Mouse (Mus musculus) Muller cell, postnatal 12 days (primary cell): ENCODE measurements around the gene Usp10.

ENCODE experiments used
- DNase-seq: peaks from one replicate; pipeline ENCODE4 v3.0.0-alpha.2; 2015; ENCODE audit errors: inconsistent ontology term

Usp10 gene

DNA sequence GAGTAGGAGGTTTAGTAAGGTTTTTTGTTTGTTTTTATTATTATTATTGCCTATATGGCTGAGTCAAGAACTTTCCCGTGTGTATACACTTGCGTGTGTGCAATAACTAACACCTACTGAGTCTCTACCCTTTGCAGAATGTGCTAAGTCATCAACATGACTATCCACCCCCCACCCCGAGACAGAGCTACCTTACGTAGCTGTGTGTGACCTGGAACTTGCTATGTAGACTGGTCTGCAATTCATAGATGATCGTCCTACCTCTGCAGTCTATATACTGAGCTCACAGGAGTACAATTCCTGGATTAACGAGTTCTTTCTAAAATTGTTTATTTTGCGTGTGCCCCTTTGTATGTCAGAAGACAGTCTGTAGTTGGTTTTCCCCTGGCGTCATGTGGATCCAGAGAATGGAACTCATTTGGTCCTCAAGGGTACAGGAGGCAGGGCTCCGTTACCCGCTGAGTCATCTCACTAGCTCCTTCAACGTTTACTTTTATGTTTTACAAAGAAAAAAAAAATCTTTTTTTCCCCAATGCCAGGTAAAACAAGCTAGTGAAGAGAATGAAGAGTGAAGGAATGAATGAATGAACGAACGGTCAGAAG is at the start of gene Usp10:
Gene Usp10 (plus strand): TSS at position 417 of the 603 bp plus-strand sequence.
- no peak for DNase-seq

DNA sequence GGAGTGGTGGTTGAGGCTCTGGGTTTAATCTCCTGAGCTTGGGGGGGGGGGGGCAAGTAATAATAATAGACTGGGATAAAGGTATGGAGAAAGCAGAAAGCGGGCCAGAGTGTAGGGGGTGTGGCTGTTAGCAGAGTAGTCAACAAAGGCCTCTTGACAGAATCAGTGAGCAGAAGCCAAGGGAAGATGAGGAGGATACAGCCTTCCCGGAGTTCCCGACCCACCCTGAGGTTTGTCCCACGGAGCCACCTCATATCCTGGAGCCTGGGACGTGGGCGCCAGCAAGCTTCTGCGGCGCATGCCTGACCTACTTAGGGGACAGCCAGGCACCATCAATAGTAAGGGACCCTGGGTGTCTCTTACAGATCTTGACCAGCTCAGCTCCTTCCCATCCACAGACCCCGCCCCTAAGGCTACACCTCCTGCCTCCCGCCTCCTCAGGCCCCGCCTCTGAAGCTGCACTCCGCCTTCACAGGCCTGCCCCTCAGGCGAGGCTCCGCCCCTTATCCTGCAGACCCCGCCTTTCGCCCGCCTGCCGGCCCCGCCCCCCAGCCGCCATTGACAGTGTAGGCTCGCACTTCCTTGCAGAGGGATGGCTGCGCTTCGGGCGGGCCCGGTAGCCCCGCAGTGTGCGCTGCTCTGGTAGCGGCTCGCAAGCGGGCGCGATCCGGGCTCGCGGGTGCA is 48.3 kb upstream of the Usp10 start, which contains the start of gene Klhl36:
Gene Klhl36 (plus strand): TSS at position 561 of the 684 bp plus-strand sequence.
- DNase-seq: peak; percentile 98

DNA sequence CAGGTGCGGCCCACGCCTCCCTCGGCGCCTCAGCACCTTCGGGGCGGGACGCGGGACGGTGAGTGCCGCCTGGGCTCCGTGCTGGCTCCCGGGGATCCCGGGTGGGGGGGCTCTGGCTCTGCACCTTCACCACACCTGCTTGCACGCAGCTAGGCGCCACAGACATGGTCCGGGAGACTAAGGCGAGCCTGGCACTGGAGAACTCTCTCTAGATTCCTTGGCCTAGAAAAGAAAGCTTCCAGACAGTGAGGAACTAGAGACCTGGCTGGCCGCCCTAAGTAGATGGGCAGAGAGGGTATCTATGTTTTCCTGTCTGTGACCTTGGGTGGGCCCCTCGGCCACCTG is 47.8 kb upstream of the Usp10 start:
- DNase-seq: no peak

DNA sequence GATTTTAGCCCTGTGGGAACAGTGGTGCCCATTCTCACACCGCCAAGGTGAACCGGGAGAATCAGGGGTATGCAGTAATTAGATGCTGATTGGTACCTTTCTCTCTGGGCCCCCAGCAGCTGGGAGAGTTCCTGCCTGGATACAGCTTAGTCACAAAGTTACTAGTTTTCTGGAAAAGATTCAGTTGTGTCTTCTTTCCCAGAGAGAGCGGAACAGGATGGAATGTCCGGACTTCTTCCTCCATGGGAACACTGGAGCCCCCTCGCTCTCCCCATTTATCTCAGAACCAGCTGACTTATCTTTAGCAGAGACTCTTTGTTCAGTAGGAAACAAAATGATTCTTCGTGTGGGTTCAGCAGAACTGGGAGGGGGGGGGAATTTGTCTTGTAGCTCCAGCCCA is 47.4 kb upstream of the Usp10 start:
- DNase-seq: peak; percentile 41

DNA sequence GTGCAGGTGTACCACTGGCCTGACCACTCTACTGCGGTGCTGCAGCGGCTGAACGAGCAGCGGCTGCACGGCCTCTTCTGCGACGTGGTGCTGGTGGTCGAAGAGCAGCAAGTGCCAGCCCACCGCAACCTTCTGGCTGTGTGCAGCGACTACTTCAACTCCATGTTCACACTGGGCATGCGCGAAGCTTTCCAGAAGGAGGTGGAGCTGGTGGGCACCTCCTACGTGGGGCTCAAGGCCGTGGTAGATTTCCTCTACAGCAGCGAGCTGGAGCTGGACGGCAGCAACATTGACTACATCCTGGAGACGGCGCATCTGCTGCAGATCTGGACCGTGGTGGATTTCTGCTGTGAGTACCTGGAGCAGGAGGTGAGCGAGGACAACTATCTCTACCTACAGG is 40.5 kb upstream of the Usp10 start:
- no peak for DNase-seq

DNA sequence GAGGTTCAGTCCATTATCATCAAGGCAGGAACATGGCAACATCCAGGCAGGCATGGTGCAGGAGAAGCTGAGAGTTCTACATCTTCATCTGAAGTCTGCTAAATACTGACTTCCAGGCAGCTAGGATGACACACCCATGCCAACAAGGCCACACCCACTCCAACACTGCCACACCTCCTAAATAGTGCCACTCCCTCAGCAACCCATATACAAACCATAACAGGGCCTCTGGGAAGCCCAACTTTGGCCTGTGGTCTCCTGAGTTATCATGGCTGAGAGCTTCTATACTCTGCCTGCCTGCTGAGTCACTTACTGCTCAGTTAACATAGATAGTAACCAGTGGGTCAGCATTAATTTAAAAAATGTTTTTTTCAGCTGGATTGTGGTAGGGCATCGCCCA is 37.0 kb upstream of the Usp10 start:
- DNase-seq: no peak

DNA sequence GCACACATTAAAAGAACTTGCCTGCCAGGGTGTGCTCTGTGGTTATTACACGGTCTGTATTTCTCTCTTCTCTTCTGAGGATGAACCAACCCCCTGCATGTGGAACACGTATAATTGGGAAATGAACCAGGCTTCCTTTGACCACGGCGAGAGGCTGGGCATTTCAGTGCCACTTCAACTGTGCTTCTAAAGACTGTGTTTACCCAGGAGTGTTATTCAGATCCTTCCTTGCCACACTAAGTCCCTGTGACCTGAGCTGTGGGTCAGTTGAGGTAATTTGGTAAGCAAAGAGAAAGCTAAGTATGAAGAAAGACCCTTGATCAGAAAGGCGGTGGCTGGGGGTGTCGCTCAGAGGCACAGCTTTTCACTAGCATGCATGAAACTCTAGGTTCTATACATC is 28.9 kb upstream of the Usp10 start:
- DNase-seq: no peak

DNA sequence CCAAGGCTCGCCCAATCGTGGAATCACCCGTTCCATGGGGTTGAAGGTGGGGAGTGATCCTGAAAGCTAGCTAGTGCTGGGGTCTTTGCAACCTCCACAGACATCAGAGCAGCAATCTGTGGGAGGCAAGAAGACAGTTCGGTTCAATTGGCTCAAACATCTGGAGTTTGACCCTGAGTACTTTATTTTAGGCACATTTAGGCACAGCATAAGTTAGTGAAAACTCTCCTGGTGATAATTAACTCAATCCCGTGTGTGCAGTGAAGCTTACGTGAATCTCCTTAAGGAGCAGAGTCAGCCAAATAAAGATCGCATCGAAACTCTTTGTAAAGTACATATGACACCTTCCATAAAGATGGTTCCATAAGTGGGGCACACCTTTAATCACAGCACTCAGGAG is 28.2 kb upstream of the Usp10 start:
- DNase-seq: no peak

DNA sequence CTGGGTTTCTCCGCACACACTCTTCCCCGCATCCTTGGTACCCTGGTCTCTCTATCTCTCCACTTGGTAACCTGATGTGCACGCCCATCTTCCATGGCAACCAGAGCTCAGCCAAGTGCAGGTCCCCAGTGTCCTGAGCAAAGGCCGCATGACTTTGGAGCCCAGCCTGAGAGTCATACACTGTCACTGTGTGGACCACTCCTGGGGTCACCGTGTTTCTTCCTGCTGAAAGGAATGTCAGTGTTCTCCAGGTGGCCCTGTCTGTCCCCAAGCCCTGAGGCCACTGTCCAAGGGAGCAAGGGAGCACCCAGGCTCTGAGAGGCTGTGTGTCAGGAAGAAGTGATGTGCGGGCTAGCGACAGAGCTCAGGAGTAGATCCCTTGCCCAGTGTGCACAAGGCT is 26.9 kb upstream of the Usp10 start:
- no peak for DNase-seq

DNA sequence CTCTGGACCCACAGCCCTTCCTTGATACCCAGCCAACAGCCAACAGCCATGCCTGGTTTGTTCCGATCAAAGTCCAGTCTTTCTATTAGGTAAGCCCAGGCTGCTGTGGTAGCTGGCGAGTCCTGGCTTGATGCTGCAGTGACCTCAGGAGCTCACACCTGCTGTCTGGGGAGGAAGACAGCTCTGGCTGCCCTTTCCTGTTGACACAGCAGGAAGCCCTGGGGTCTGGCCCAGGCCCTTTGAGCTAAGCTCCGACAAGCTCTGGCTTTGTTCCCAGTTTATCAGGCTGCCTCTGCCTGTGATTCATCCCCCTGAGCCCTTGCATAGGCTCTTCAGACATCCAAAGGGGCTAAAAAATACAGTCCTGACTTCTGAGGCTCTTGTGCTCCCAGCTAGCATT is 24.5 kb upstream of the Usp10 start:
- DNase-seq: peak; percentile 93

DNA sequence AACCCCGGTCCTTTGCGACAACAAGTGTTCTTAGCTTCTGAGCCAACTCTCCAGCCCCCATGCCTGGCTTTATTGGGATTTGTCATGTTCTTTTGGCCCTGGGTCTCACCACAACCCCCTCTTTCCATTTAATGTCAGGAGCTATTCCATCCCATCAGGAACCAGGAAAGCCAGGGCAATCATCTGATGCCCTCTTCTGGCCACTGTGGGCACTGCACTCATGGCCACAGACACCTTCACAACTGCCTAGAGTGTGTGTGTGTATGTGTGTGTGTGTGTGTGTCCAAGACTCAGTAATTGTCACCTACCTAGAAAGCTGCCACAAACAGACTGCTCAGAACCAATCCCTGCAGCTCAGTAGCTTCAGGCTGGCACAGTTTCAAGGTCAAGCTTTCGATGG is 23.0 kb upstream of the Usp10 start:
- no peak for DNase-seq

DNA sequence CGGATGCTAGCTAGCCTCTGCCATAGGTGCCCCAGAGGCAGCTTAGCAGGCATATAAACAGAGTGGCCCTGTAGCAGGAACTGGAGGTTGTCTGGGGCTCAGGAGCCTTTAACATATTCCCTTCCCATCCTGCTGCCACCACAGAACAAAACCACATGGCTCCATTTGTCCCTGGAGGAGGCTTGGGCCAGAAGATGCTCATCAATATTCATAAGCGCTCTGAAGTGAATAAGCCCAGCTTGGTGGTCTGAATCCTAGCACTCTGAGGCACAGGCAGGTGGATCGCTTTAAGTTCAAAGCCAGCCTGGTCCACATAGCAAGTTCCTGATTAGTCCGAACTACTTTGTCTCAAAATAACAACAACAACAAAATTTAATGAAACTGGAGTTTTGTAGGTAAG is 22.1 kb upstream of the Usp10 start:
- DNase-seq: no peak

DNA sequence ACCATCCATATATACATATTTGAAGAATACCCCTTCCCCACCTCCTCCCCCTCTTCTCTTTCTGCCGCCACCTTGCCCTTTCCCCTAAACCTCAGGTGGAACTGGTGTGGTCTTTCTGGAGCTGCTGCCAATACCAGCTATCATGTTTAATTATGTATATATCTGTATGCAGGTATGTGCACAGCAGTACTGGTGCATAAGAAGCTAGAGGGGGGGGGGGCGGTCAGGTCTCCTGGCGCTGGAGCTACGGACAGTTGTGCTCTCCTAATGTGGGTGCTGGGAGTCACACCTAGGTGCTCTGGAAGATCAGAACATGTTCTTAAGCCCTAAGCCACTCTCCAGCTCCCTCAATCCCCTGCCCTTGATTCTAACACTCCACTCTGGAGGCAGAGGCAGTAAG is 13.1 kb upstream of the Usp10 start:
- DNase-seq: no peak

DNA sequence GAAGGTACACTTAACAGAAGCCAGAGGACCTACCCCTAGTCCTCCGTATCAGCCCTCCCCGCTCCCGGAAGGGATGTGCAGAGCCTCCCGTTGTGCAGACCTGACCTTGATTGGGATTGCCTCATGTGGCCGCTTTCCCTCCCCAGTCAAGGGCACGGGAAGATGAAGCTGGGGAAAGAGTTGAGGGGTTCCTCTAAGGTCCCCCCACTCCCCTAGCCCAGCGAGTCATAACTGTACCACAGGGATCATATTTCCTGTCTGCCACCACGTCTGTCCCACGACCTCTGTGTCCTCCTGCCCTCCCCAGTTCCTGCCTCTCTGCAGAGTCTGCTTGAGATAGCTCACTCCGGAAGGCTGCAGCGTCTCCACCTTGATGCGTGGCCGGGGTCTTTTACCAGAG is 12.2 kb upstream of the Usp10 start:
- no peak for DNase-seq

DNA sequence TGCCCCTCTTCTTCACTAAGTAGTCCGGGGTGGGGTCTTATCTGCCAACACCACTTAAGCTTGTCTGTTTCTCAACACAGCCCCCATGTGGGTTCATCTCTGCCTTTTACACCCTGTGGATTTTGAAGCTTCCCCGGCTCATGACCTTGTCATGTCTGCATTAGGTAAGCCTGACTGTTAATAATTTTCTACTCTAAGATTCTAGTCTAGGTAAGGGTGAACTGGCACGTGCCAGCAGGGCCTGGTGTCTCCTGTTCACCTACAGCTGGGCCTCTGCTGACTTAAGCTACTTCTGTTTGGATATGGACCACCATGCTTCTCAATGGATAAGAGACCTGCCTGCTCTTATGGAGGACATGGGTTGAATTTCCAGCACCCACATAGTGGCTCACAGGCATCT is 8.8 kb upstream of the Usp10 start:
- no peak for DNase-seq

DNA sequence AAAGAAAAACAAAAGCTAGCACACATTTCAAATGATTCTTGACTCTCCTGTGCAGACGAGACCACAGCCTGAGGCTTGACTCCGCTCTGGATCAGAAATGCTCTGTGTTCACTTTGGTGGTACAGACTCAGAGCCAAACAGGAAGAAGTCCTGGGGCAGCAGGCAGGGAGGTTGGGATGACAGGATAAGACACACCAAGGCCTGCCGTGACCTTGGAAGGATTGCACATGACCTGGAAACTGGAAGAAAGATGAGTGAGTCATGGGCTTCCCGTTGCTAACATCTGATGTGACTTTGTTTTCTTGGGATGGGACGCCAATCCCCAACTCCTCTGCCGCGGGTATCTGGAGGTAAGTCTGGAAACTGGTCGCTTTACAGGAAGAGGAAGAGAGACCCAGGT is 8.2 kb upstream of the Usp10 start:
- no peak for DNase-seq

DNA sequence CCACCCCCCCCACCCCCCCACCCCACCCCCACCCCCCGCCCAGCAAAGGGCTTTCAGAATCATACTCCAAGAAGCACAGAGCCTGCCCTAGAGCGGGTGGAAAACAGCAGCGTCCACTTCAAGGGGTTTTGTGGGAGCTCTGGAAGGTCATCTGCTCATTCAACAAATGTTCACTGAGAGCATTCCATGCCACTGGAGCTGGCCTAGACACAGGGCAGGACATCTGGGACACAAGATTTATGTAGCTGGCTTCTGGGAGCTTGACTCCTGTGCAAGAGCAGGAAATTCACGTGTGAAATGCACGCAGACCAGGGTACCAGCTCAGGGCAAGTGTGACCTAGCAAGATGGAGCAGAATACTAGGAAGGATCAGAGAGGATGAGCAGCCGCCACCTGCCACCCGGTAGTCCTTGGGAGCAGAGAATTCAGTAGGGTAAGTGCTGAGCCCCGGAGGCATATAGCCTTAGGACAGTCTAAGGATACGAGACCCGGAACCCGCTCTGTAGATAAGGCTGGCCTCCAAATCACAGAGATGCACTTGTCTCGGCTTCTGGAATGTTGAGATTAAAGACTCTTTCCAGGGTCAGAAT is 5.7 kb upstream of the Usp10 start:
- no peak for DNase-seq

DNA sequence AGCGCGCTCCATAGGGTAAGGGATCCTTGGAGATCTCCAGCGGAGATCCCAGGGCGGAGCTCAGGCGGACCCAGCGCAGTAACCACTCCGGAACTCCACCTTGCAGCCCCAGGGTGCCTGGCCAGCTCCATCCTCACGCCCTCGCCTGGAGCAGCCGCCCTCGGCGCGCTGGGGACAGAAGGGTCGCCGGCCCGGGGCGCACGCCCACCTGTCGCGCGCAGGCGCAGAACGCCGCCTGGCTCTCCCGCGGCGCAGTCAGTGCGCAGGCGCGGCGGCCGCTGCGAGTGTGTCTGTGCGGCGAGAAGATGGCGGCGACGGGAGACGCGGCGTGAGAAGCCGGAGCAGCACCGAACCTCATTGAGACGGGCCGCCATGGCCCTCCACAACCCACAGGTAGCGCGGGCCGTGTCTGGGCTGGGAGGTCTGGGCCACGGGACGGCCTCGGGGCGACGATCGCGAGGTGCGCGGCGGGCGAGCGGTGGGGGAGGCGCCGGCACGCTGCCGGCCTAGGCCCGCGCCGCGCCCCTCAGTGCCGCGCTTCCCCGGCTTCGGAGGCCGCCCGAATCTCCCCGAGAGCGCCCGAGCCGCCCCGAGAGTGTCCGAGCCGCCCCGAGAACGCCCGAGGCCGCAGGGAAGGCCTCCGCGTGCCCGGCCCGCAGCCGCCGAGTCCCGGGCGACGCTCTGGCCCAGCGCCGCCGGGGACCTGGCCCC is 542 bp downstream of the Usp10 start, which contains the start of gene Gm20388:
Gene Gm20388 (plus strand): TSS at position 295 of the 711 bp plus-strand sequence.
- DNase-seq: peak; percentile 94

DNA sequence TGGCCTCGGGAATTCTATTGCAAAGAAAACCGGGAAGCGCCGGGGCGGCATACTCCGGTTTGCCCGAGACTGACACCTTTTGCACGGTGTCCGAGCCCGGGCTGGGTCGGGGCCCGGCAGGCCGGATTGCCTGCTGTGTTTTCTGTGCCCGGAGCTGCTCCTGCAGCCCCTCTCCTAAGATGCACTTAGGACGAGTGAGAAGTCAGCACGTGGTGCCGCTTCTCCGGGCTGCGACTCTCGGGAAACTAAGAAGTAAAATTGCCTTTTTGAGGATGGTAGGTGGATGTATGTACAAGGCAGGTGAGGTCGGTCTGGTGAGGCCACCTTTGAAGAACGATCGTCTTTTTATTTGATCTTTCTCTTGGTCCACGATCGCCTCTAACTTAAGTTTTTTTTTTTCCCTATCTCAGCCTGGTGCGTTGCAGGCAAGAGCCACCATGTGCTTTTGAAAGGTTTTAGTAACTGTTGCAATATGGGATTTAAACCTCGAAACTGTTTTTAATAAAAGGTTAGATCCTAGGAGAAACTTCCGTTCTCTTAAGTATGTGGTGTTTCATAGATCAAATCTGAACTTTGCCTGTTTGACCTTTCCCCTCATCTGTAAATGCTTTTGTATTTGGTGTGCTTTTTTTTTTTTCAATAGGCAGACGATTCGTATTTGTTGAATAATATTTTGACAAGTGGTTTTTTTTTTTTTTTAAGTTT is 1.2 kb downstream of the Usp10 start:
- no peak for DNase-seq

DNA sequence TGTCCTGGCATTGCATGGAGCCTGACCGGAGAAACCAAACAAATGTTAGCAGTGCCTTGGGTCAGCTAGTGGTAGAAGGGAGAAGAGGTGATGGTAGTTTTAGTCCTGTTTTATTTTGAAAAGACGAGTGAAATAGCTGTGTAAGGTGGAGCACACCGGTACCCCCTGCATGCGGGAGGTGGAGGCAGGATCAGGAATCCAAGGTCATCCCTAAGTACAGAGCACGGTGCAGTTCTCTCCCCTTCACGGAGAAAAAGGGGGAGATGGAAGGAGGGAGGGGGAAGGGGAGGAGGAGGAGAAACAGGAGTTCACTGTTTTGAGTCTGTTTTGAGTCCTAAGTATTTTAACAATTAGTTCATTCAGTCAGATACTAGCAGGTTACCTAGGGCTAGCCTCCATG is 2.5 kb downstream of the Usp10 start:
- DNase-seq: no peak

DNA sequence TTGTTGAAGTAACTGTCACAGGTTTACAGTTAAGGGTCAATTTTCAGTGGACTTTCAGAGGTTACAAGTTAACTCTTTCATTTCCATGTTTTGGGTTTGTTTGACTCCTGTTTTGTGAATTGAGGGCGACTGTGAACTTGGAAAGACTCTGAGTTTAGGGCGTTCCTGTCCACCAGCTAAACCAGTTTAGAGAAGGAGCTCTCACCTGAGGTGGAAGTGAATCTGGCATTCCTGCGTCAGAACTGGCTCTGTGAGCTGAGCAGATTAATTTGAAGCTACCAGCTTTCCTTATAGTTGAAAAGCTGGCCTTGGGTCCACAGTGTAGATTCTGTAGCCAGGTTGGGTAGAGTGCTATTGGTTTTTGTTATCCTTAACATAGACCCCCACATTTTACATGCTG is 3.0 kb downstream of the Usp10 start:
- no peak for DNase-seq

DNA sequence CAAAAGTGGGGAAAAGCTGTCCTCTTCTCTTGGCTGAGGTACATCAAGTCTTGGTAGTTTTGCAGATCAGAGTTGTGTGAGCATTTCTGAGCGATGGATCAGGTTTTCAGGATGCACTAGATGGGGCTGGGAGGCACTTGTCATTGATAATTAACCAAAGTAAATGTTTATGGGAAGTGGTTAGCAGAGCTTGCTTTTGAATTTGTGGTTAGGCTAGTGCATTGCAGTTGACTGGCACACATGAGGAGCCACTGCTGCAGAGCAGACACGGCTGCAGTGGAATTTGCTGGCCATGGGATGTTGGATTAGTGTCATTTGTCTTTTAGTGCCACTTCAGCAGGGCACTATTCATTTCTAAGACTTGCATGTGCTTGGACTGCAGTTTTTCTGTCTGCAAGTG is 4.0 kb downstream of the Usp10 start:
- peak; percentile 47 for DNase-seq
